ENCODE assay signal across 29 mouse cellular contexts in the genomic region with DNA sequence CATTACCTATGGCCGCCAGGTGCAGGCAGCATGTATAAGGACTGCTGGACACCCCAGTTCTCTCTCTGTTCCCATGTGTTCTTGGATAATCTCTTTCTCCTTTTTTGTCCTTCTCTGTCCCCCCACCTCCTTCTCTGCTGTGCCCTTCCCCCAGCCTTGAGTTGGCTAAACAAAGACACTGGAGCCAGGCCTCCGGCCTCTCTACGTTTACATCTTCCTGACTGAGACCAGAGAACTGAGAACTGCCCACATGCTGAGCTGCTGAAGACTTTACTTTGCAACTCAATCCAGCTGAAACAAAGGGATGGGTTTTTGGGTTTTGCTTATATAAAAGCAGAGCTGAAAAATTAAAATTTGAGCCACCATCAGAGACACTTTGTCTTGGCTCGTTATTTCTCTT. TPM values are rescaled to one million over a fixed set of nuclear protein-coding genes. Genes with fewer than 3 reads are reported as not detected.
DNase-seq lines count a peak whose midpoint lies in the region; ATAC-seq and TF ChIP-seq lines count a peak whose summit lies in the region.
"Had no signal": no experiment of that assay in that cellular context is flagged by ENCODE, and none has a peak within 500 bp of the region (broad histone marks: within the 10 kb centered on the region; RNA-seq: fewer than 3 reads in every experiment).

No protein-coding gene starts in this region.

- peaks cover 14% of the 10 kb centered on the region for H3K4me1 ChIP-seq in limb, embryonic 13.5 days
- peaks cover 10% of the 10 kb centered on the region for H3K4me1 ChIP-seq in limb, embryonic 10.5 days
- peaks cover 84% of the 10 kb centered on the region for H3K4me1 ChIP-seq in E14TG2a.4 (replicated peaks; ENCODE audit: low read depth, low read length)
- H3K4me1 ChIP-seq in ES-Bruce4 (ENCODE audit: control insufficient read depth, insufficient read depth, low read length), result peaks cover 3% of the 10 kb centered on the region
- H3K4me1 ChIP-seq in liver, postnatal 0 days (ENCODE audit: insufficient read depth), result peaks cover 14% of the 10 kb centered on the region; the same call in 1 of the 2 replicates

- 65% methylated on average over 4 of the region's 4 CpGs for WGBS in limb, embryonic 13.5 days
- WGBS in limb, embryonic 10.5 days, result 51% methylated on average over 4 of the region's 4 CpGs
- 68% methylated on average over 4 of the region's 4 CpGs for WGBS in liver, postnatal 0 days (ENCODE audit: insufficient replicate concordance)

- H3K4me3 ChIP-seq in limb, embryonic 13.5 days, result no peak overlapping the region
- no peak overlapping the region for H3K4me3 ChIP-seq in limb, embryonic 10.5 days
- H3K4me3 ChIP-seq in E14TG2a.4 (replicated peaks; ENCODE audit: low read length) (peak overlapping the region; percentile 48), ES-Bruce4 (ENCODE audit: low read depth, low read length) (no peak overlapping the region)
- no peak overlapping the region for H3K4me3 ChIP-seq in liver, postnatal 0 days (ENCODE audit: low read depth, low read length)
- H3K4me3 ChIP-seq: embryonic facial prominence, embryonic 12.5 days; embryonic facial prominence, embryonic 15.5 days; gastrocnemius, adult 2 months; heart, embryonic 13.5 days had no signal

- TF ChIP-seq POLR2A in ES-Bruce4 (IDR thresholded peaks at IDR 0.05; ENCODE audit: insufficient read depth, low read length), result no peak

- no peak for ATAC-seq in limb, embryonic 13.5 days (ENCODE audit: low FRiP score, low read depth)
- no peak for ATAC-seq in liver, postnatal 0 days
- ATAC-seq: activated CD4-positive, CD25-positive, alpha-beta regulatory T cell, adult 4 months; forebrain, embryonic 14.5 days; forebrain, postnatal 0 days; hindbrain, postnatal 0 days; inflammation-experienced regulatory T-cells, adult 6 months; intestine, embryonic 16.5 days; Patski had no signal

- TF ChIP-seq EP300 in ES-Bruce4 (IDR thresholded peaks at IDR 0.05; ENCODE audit: insufficient read depth, low read depth, low read length), result peak; percentile 76
- TF ChIP-seq EP300 in liver, postnatal 0 days (IDR thresholded peaks at IDR 0.05; ENCODE audit: low read depth), result no peak

- H3K9me3 ChIP-seq in limb, embryonic 13.5 days, result no peaks in the 10 kb centered on the region
- H3K9me3 ChIP-seq in limb, embryonic 10.5 days (replicated peaks), result no peaks in the 10 kb centered on the region
- H3K9me3 ChIP-seq in E14TG2a.4 (ENCODE audit: low read length), result no peaks in the 10 kb centered on the region
- H3K9me3 ChIP-seq in ES-Bruce4 (replicated peaks; ENCODE audit: control insufficient read depth, insufficient read depth, low read length, poor library complexity, severe bottlenecking), result no peaks in the 10 kb centered on the region
- no peaks in the 10 kb centered on the region for H3K9me3 ChIP-seq in liver, postnatal 0 days (ENCODE audit: low read length)
- H3K9me3 ChIP-seq: embryonic facial prominence, embryonic 12.5 days; embryonic facial prominence, embryonic 15.5 days; G1E; heart, embryonic 13.5 days had no signal

- H3K27ac ChIP-seq in limb, embryonic 13.5 days, result 0 out of 2 replicates have a peak overlapping the region, but pooled peaks have one; percentile 8
- no peak overlapping the region for H3K27ac ChIP-seq in limb, embryonic 10.5 days
- H3K27ac ChIP-seq in ES-Bruce4 (ENCODE audit: insufficient read depth, low read length), result peak overlapping the region; percentile 94
- no peak overlapping the region for H3K27ac ChIP-seq in liver, postnatal 0 days (ENCODE audit: low read depth)
- H3K27ac ChIP-seq: embryonic facial prominence, embryonic 12.5 days; embryonic facial prominence, embryonic 15.5 days; gastrocnemius, adult 2 months; heart, embryonic 13.5 days; hindbrain, embryonic 14.5 days; hindbrain, postnatal 0 days had no signal

- peaks cover 15% of the 10 kb centered on the region for H3K36me3 ChIP-seq in limb, embryonic 13.5 days
- peaks cover 4% of the 10 kb centered on the region; the same call in 1 of the 2 replicates for H3K36me3 ChIP-seq in limb, embryonic 10.5 days
- H3K36me3 ChIP-seq in E14TG2a.4 (ENCODE audit: insufficient read depth, low read length) (no peaks in the 10 kb centered on the region), ES-Bruce4 (ENCODE audit: control insufficient read depth, insufficient read depth, low read length, poor library complexity, severe bottlenecking) (no peaks in the 10 kb centered on the region)
- no peaks in the 10 kb centered on the region for H3K36me3 ChIP-seq in liver, postnatal 0 days (replicated peaks; ENCODE audit: insufficient read depth, low read length)
- H3K36me3 ChIP-seq: embryonic facial prominence, embryonic 15.5 days; G1E had no signal

- no peak for DNase-seq in limb, embryonic 10.5 days (ENCODE audit: low spot score)
- peak; percentile 88 for DNase-seq in R1 (ENCODE audit: low read depth, low spot score)
- DNase-seq in B cell, adult 2 months, result no peak
- no peak for DNase-seq in liver, postnatal 0 days
- DNase-seq: adrenal gland, adult 8-10 months; adrenal gland, postnatal 25 days; cerebellum, adult 11-12 months; cerebellum, adult 9-11 months; cerebellum, postnatal 25 days; forebrain, postnatal 0 days; gastrocnemius, adult 2 months; gastrocnemius, postnatal 14 days; heart, adult 18-20 months; heart, postnatal 14 days; heart, postnatal 4 days had no signal

- no peak overlapping the region for H3K9ac ChIP-seq in limb, embryonic 13.5 days
- no peak overlapping the region for H3K9ac ChIP-seq in ES-Bruce4 (ENCODE audit: low read depth, poor library complexity, severe bottlenecking)
- no peak overlapping the region for H3K9ac ChIP-seq in liver, postnatal 0 days (replicated peaks)
- H3K9ac ChIP-seq: embryonic facial prominence, embryonic 12.5 days; embryonic facial prominence, embryonic 15.5 days; forebrain, postnatal 0 days; heart, embryonic 13.5 days; hindbrain, embryonic 14.5 days had no signal

- no peak for TF ChIP-seq CTCF in E14TG2a.4 (conservative IDR thresholded peaks at IDR 0.05; ENCODE audit: low read length)
- TF ChIP-seq CTCF in ES-Bruce4 (IDR thresholded peaks at IDR 0.05; ENCODE audit: low read depth, low read length), result no peak
- TF ChIP-seq CTCF in liver, postnatal 0 days (IDR thresholded peaks at IDR 0.05; ENCODE audit: low read depth), result no peak

- H3K4me2 ChIP-seq in limb, embryonic 13.5 days (replicated peaks), result no peak overlapping the region
- H3K4me2 ChIP-seq in liver, postnatal 0 days (ENCODE audit: low read depth, low read length), result no peak overlapping the region
- H3K4me2 ChIP-seq: embryonic facial prominence, embryonic 12.5 days; embryonic facial prominence, embryonic 15.5 days; heart, embryonic 13.5 days; hindbrain, embryonic 14.5 days had no signal

- H3K27me3 ChIP-seq in limb, embryonic 13.5 days, result peaks cover 22% of the 10 kb centered on the region
- H3K27me3 ChIP-seq in limb, embryonic 10.5 days (ENCODE audit: low read depth, poor library complexity, severe bottlenecking), result peaks cover 39% of the 10 kb centered on the region
- H3K27me3 ChIP-seq in E14TG2a.4 (ENCODE audit: insufficient read depth, low read length), result peaks cover 3% of the 10 kb centered on the region; the same call in 1 of the 2 replicates
- H3K27me3 ChIP-seq in ES-Bruce4 (ENCODE audit: control insufficient read depth, insufficient read depth, low read length, poor library complexity, severe bottlenecking), result no peaks in the 10 kb centered on the region
- H3K27me3 ChIP-seq in liver, postnatal 0 days (ENCODE audit: insufficient read depth, low read length), result 0 out of 2 replicates have a peak, but pooled peaks cover 3% of the 10 kb centered on the region
- H3K27me3 ChIP-seq: embryonic facial prominence, embryonic 15.5 days; Patski had no signal

RNA-seq across cellular contexts. Expression of gene Leng9, which starts 4.8 kb away (rescaled TPM):
- polyA plus RNA-seq in limb, embryonic 13.5 days (2015; fragmentation: Nextera tagmentation; extraction: Ambion mirVana), result 4.6 and 4.9 TPM in 2 replicates
- 1.2 and 2.0 TPM in 2 replicates for polyA plus RNA-seq in limb, embryonic 10.5 days (2016; fragmentation: Nextera tagmentation; extraction: Ambion mirVana)
- 0.53 and 0.73 TPM in 2 replicates for polyA plus RNA-seq in ES-Bruce4 (2011; ENCODE audit: insufficient read depth, insufficient read length, low read depth, missing spikeins)
- 2.8 TPM in 2 replicates for polyA plus RNA-seq in liver, postnatal 0 days (2015; fragmentation: Nextera tagmentation; extraction: Ambion mirVana)

RNA-seq across cellular contexts. Expression of gene Cdc42ep5, which starts 9.7 kb away (rescaled TPM):
- polyA plus RNA-seq in limb, embryonic 13.5 days (2015; fragmentation: Nextera tagmentation; extraction: Ambion mirVana), result 70.9 and 74.3 TPM in 2 replicates
- polyA plus RNA-seq in limb, embryonic 10.5 days (2016; fragmentation: Nextera tagmentation; extraction: Ambion mirVana), result 23.5 and 32.3 TPM in 2 replicates
- 28.1 and 33.8 TPM in 2 replicates for polyA plus RNA-seq in ES-Bruce4 (2011; ENCODE audit: insufficient read depth, insufficient read length, low read depth, missing spikeins)
- 8.2 and 12.1 TPM in 2 replicates for polyA plus RNA-seq in liver, postnatal 0 days (2015; fragmentation: Nextera tagmentation; extraction: Ambion mirVana)
- polyA plus RNA-seq: activated CD4-positive, CD25-positive, alpha-beta regulatory T cell, adult 4 months; inflammation-experienced regulatory T-cells, adult 6 months had no signal

RNA-seq across cellular contexts. Expression of gene Leng8, which starts 18.1 kb away (rescaled TPM):
- polyA plus RNA-seq in limb, embryonic 13.5 days (2015; fragmentation: Nextera tagmentation; extraction: Ambion mirVana), result 59.1 and 64.4 TPM in 2 replicates
- 61.7 and 75.9 TPM in 2 replicates for polyA plus RNA-seq in limb, embryonic 10.5 days (2016; fragmentation: Nextera tagmentation; extraction: Ambion mirVana)
- 96.3 and 98.5 TPM in 2 replicates for polyA plus RNA-seq in ES-Bruce4 (2011; ENCODE audit: insufficient read depth, insufficient read length, low read depth, missing spikeins)
- polyA plus RNA-seq in liver, postnatal 0 days (2015; fragmentation: Nextera tagmentation; extraction: Ambion mirVana), result 9.1 and 9.7 TPM in 2 replicates

RNA-seq across cellular contexts. Expression of gene Ttyh1, which starts 35.8 kb away (rescaled TPM):
- 2.0 and 2.3 TPM in 2 replicates for polyA plus RNA-seq in limb, embryonic 13.5 days (2015; fragmentation: Nextera tagmentation; extraction: Ambion mirVana)
- polyA plus RNA-seq in limb, embryonic 10.5 days (2016; fragmentation: Nextera tagmentation; extraction: Ambion mirVana), result 0.79 and 1.2 TPM in 2 replicates
- 22.1 and 25.0 TPM in 2 replicates for polyA plus RNA-seq in ES-Bruce4 (2011; ENCODE audit: insufficient read depth, insufficient read length, low read depth, missing spikeins)
- 1.9 and 3.2 TPM in 2 replicates for polyA plus RNA-seq in liver, postnatal 0 days (2015; fragmentation: Nextera tagmentation; extraction: Ambion mirVana)
- polyA plus RNA-seq: G1E had no signal

Comparison
In these comparisons a context has a peak if more than half of its experiments do, and no peak if none do; other contexts are left out.
1. H3K27ac ChIP-seq: peak in limb, embryonic 13.5 days (single experiment) and ES-Bruce4 (single experiment); none in limb, embryonic 10.5 days (single experiment) and liver, postnatal 0 days (single experiment).